Mouse (Mus musculus): ENCODE results near the gene Gas1. TPM values are rescaled to one million over a fixed set of nuclear protein-coding genes. Genes with fewer than 3 reads are reported as not detected.

Gene Gas1
- polyA plus RNA-seq, 1 experiment: 2.5 TPM

GRCm38 (mm10) chr13:60131771-60132170, 45.4 kb downstream of the Gas1 start:
- H3K27me3 ChIP-seq (ENCODE audit: control insufficient read depth, insufficient read depth, low read length): no peaks in the 10 kb centered on the region
- no peaks in the 10 kb centered on the region for H3K36me3 ChIP-seq (ENCODE audit: control insufficient read depth, insufficient read depth, low read length)
- H3K27ac ChIP-seq (ENCODE audit: control insufficient read depth, insufficient read depth, low read depth, low read length): no peak overlapping the region
- peak overlapping the region; percentile 1; the same call in 1 of the 2 replicates for H3K4me3 ChIP-seq (ENCODE audit: control insufficient read depth, low read depth, low read length)
- H3K4me1 ChIP-seq (ENCODE audit: control insufficient read depth, insufficient read depth, low read length): peaks cover 4% of the 10 kb centered on the region; the same call in 1 of the 2 replicates
- TF ChIP-seq CTCF (IDR thresholded peaks at IDR 0.05; ENCODE audit: control insufficient read depth, insufficient read depth, insufficient replicate concordance, low read depth, low read length) (no peak), POLR2A (IDR thresholded peaks at IDR 0.05; ENCODE audit: control insufficient read depth, low read depth, low read length) (no peak)

GRCm38 (mm10) chr13:60129541-60129940, 47.6 kb downstream of the Gas1 start:
- no peak overlapping the region for H3K27ac ChIP-seq (ENCODE audit: control insufficient read depth, insufficient read depth, low read depth, low read length)
- no peaks in the 10 kb centered on the region for H3K36me3 ChIP-seq (ENCODE audit: control insufficient read depth, insufficient read depth, low read length)
- no peak overlapping the region for H3K4me3 ChIP-seq (ENCODE audit: control insufficient read depth, low read depth, low read length)
- peaks cover 4% of the 10 kb centered on the region; the same call in 1 of the 2 replicates for H3K4me1 ChIP-seq (ENCODE audit: control insufficient read depth, insufficient read depth, low read length)
- TF ChIP-seq POLR2A (IDR thresholded peaks at IDR 0.05; ENCODE audit: control insufficient read depth, low read depth, low read length): no peak
- TF ChIP-seq CTCF (IDR thresholded peaks at IDR 0.05; ENCODE audit: control insufficient read depth, insufficient read depth, insufficient replicate concordance, low read depth, low read length): no peak
- H3K27me3 ChIP-seq (ENCODE audit: control insufficient read depth, insufficient read depth, low read length): no peaks in the 10 kb centered on the region

GRCm38 (mm10) chr13:60126338-60126737, 50.8 kb downstream of the Gas1 start:
- H3K27ac ChIP-seq (ENCODE audit: control insufficient read depth, insufficient read depth, low read depth, low read length): no peak overlapping the region
- peaks cover 4% of the 10 kb centered on the region; the same call in 1 of the 2 replicates for H3K4me1 ChIP-seq (ENCODE audit: control insufficient read depth, insufficient read depth, low read length)
- no peaks in the 10 kb centered on the region for H3K27me3 ChIP-seq (ENCODE audit: control insufficient read depth, insufficient read depth, low read length)
- no peaks in the 10 kb centered on the region for H3K36me3 ChIP-seq (ENCODE audit: control insufficient read depth, insufficient read depth, low read length)
- TF ChIP-seq CTCF (IDR thresholded peaks at IDR 0.05; ENCODE audit: control insufficient read depth, insufficient read depth, insufficient replicate concordance, low read depth, low read length) (no peak), POLR2A (IDR thresholded peaks at IDR 0.05; ENCODE audit: control insufficient read depth, low read depth, low read length) (no peak)
- H3K4me3 ChIP-seq (ENCODE audit: control insufficient read depth, low read depth, low read length): no peak overlapping the region

GRCm38 (mm10) chr13:60125501-60126305, 51.5 kb downstream of the Gas1 start:
- no peak for TF ChIP-seq POLR2A (IDR thresholded peaks at IDR 0.05; ENCODE audit: control insufficient read depth, low read depth, low read length)
- TF ChIP-seq CTCF (IDR thresholded peaks at IDR 0.05; ENCODE audit: control insufficient read depth, insufficient read depth, insufficient replicate concordance, low read depth, low read length): no peak
- H3K4me3 ChIP-seq (ENCODE audit: control insufficient read depth, low read depth, low read length): no peak overlapping the region
- H3K27me3 ChIP-seq (ENCODE audit: control insufficient read depth, insufficient read depth, low read length): no peaks in the 10 kb centered on the region
- no peak overlapping the region for H3K27ac ChIP-seq (ENCODE audit: control insufficient read depth, insufficient read depth, low read depth, low read length)
- no peaks in the 10 kb centered on the region for H3K36me3 ChIP-seq (ENCODE audit: control insufficient read depth, insufficient read depth, low read length)
- peaks cover 4% of the 10 kb centered on the region; the same call in 1 of the 2 replicates for H3K4me1 ChIP-seq (ENCODE audit: control insufficient read depth, insufficient read depth, low read length)

GRCm38 (mm10) chr13:60125020-60125419, 52.1 kb downstream of the Gas1 start:
- Histone ChIP-seq H3K4me1 (ENCODE audit: control insufficient read depth, insufficient read depth, low read length) (peaks cover 4% of the 10 kb centered on the region; the same call in 1 of the 2 replicates), H3K36me3 (ENCODE audit: control insufficient read depth, insufficient read depth, low read length) (no peaks in the 10 kb centered on the region), H3K27me3 (ENCODE audit: control insufficient read depth, insufficient read depth, low read length) (no peaks in the 10 kb centered on the region), H3K4me3 (ENCODE audit: control insufficient read depth, low read depth, low read length) (no peak overlapping the region), H3K27ac (ENCODE audit: control insufficient read depth, insufficient read depth, low read depth, low read length) (no peak overlapping the region)
- no peak for TF ChIP-seq CTCF (IDR thresholded peaks at IDR 0.05; ENCODE audit: control insufficient read depth, insufficient read depth, insufficient replicate concordance, low read depth, low read length)
- no peak for TF ChIP-seq POLR2A (IDR thresholded peaks at IDR 0.05; ENCODE audit: control insufficient read depth, low read depth, low read length)

GRCm38 (mm10) chr13:60124456-60124855, 52.7 kb downstream of the Gas1 start:
- Histone ChIP-seq H3K4me1 (ENCODE audit: control insufficient read depth, insufficient read depth, low read length) (peaks cover 4% of the 10 kb centered on the region; the same call in 1 of the 2 replicates), H3K27me3 (ENCODE audit: control insufficient read depth, insufficient read depth, low read length) (no peaks in the 10 kb centered on the region), H3K36me3 (ENCODE audit: control insufficient read depth, insufficient read depth, low read length) (no peaks in the 10 kb centered on the region), H3K27ac (ENCODE audit: control insufficient read depth, insufficient read depth, low read depth, low read length) (no peak overlapping the region), H3K4me3 (ENCODE audit: control insufficient read depth, low read depth, low read length) (no peak overlapping the region)
- TF ChIP-seq CTCF (IDR thresholded peaks at IDR 0.05; ENCODE audit: control insufficient read depth, insufficient read depth, insufficient replicate concordance, low read depth, low read length) (no peak), POLR2A (IDR thresholded peaks at IDR 0.05; ENCODE audit: control insufficient read depth, low read depth, low read length) (no peak)
